Mouse (Mus musculus) fibroblast of lung, adult 2 months (primary cell): ENCODE data around the gene Acbd3.
A peak's percentile ranks its signal among the peaks of the same experiment; 100 is the strongest.

ENCODE experiments used
- DNase-seq: peaks from one replicate; pipeline ENCODE4 v3.0.0-alpha.2; 2011; ENCODE audit warnings: low read depth

Acbd3 gene

GRCm38 (mm10) chr1:180725704-180726179 lies at the start of gene Acbd3:
Gene Acbd3, plus strand, starts transcription at chr1:180726043.
- DNase-seq, result peak; percentile 53

GRCm38 (mm10) chr1:180691284-180691683 lies 34.6 kb upstream of the Acbd3 start:
- DNase-seq, result no peak

- DNase-seq, result no peak
These were observed 29.1 kb upstream of the Acbd3 start, which contains the start of gene Mixl1 for GRCm38 (mm10) chr1:180696626-180697352. Gene Mixl1, minus strand, starts transcription at chr1:180697034.

DNA sequence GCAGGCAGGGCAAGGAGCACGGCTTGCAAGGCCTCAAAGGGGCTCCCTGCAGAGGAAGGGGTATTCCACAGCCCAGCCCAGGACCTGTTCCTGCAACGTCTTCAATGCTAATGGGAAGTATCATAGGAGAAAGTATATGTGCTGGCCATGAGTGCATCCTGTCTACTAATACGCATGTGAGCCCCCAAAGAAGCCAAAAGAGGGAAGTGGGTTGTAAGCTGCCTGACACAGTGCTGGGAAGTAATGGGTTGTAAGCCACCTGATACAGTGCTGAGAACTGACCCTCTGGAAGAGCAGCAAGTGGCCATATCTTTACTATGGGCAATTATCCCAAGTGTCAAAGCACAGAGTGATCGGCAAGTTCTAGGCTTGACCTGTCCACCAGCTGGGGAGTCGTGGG lies 27.8 kb upstream of the Acbd3 start:
- DNase-seq, result no peak

DNA sequence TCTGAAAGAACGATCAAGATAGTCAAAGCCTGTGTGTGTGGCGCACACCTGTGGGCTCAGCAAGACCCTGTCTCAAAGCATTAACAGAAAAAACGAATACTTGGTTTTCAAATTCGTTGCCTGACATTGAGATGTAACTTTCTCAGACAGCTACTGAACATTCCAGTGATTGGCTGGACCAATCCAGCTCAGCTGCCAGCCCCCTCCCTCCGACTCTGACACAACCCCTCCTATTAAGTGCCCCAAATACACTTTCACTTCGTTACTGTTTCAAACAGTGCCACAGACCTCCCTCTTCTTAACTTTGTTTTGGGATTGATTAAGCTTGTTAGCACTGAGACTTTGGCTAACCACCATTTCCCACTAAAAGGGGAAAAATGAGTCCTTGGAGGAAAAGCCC lies 22.4 kb upstream of the Acbd3 start:
- no peak for DNase-seq

DNA sequence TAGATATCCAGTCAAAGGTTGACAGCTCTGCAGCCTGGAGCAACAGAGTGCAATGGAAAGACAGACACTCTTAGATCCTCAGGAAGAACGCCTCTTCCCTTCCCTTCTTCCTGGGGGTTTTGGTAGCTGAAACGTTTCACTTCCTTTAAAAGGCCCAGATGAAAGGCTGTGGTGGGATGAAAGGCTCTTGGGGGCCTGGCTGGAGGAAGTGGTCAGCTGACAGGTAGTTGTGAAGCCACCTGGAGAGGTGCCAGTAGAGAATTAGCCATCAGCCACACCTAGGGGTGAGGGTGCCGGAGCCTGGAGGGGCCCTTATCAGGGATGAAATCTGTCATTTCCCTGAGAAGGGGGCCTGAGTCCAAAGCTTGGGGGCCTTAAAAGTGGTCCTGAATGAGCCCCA lies 18.5 kb upstream of the Acbd3 start:
- DNase-seq, result no peak

DNA sequence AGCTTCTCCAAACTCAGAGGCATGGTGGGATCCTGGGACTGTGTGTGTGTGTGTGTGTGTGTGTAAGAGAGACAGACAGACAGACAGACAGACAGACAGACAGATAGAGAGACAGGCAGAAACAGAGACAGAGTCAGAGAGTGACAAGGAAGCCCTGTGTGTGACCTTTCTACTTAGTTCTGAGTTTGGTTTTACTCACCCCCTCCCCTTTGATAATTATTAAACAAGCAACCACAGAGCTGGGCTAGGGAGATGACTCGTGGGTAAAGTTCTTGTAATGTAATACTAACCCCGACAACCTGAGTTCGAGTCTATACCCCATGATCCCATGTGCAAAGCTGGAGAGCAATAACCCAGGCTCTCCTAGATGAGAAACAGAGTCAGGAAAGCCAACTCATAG lies 18.0 kb upstream of the Acbd3 start:
- DNase-seq, result no peak

DNA sequence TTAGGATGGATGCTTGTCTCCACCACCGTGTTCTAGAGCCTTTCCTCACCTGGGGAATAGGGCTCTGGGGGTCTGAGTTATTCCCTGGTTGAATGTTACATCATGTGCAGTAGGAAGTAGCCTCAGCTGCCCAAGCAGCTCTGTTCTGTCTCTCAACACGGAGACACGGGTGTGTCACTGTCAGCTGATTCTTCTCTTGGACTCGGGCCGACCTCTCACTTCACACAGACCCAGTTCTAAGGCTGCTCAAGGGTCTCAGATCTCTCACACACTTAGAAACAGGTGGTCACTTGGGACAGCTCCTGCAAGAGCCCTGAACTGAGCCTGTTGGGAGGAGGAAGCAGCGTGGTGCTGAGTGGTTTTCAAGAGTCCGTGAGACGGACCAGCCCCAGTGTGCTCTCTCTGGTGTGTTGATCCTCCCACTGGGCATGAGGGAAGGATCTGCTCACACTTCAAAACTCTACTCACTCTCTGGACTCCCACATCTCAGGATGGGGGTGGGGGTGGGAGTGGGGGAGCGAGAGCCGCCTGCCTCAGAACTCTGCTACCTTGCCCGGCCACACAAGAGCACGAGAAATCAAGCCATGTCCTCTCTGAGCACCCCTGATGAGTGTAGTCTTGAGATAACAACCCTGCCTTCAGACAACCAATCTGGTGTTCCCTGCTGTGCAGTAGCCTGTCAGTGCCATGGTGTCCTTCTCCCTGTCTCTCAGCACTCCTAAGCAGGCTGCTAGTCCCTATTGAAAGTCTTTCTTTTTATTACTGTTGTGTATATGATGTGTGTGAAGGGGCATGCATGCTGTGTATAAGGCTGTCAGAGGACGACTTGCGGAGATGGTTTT lies 16.7 kb upstream of the Acbd3 start:
- no peak for DNase-seq

- DNase-seq, result no peak
These were observed 7.1 kb upstream of the Acbd3 start for GRCm38 (mm10) chr1:180718756-180719155.

- DNase-seq, result no peak
These were observed 6.4 kb upstream of the Acbd3 start for GRCm38 (mm10) chr1:180719483-180719882.

- DNase-seq, result peak; percentile 58
These were observed 5.7 kb upstream of the Acbd3 start for GRCm38 (mm10) chr1:180719951-180720689.

DNA sequence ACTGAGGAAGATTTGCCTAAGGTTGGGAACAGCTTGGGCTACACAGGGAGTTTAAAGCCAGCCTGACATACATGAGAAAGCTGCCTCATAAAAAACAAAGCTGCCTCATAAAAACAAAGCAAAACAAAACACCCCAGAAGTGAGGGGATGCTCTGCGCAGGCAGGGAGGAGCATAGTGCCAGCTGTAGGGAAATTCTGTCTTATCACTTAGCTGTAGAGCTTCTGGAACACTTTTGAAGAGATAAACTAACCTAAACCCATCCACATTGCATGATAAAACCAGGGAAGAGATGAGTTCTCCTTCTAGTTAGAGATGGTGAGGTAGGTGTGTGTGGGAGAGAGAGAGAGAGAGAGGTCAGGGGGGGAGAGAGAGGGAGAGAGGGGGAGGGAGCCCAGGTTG lies 3.2 kb upstream of the Acbd3 start:
- no peak for DNase-seq

DNA sequence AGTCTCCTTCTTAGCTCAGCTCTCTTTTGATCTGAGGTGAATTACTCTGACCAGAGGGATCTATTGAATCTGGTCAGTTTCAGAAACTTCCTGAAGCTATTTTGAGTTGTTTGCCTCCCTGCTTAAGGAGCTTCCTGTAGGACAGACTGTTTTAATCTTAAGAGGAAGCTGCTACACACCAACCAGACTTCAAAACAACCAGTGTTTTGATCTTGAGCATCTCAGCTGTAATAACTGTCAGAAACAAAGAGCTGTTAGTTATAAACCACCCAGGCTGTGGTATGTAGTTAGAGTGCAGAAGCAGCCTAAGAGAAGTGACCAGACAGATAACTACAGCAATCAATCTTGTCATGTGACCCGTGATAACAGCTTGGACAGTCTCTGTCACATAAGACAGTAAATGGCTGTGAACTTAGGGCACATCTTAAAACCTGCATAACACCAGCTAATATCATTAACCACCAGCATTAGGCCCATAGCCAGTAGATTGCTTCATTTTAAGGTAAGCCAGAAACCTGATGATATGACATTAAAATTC lies 2.1 kb upstream of the Acbd3 start:
- no peak for DNase-seq

DNA sequence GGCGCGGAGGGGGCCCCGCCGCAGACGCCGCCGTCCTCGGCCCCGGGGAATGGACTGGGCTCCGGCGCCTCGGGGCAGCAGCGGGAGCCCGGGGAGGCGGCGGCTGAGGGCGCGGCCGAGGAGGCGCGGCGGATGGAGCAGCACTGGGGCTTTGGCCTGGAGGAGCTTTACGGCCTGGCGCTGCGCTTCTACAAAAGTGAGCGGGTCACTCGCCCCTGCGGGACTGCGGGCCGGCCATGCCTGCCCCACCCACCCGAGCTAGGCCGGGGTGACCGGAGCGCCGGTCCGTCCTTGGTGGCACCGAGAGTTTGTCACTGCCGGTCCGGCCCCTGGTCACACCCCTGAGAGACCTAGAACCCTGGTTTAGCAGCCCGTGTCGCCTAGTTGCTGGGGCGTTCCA lies 340 bp downstream of the Acbd3 start:
- DNase-seq, result no peak

GRCm38 (mm10) chr1:180729231-180729630 lies 3.4 kb downstream of the Acbd3 start:
- no peak for DNase-seq

DNA sequence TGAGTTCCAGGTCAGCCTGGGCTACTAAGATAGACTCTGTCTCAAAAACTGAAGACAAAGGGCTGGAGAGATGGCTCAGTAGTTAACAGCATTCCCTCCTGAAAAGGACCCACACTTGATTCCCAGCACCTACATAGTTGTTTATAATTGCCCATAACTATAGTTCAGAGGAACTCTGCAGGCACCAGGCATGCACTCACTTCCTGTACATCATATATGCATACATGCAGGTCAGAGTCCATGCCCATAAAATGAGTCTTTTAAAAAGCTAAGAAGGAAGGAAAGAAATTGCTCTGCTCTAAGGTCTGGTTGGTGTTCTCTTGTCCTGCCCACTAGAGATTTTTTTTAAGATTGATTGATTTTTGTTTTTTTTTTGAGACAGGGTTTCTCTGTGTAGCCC lies 22.0 kb downstream of the Acbd3 start:
- DNase-seq, result no peak

DNA sequence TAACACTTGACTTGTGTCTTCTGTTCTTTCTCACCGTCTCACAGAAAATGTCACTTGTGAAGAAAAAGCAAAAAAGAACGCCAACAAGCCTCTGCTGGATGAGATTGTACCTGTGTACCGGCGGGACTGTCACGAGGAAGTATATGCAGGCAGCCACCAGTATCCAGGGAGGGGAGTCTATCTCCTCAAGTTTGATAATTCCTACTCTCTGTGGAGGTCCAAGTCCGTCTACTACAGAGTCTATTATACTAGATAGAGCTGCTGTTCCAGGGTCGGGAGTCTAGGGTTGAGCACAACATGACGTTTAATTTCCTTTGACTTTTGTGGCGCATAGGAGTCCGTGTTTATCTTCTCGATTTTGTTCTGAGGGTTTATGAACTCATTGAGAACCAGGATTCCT lies 26.3 kb downstream of the Acbd3 start:
- DNase-seq, result no peak

DNA sequence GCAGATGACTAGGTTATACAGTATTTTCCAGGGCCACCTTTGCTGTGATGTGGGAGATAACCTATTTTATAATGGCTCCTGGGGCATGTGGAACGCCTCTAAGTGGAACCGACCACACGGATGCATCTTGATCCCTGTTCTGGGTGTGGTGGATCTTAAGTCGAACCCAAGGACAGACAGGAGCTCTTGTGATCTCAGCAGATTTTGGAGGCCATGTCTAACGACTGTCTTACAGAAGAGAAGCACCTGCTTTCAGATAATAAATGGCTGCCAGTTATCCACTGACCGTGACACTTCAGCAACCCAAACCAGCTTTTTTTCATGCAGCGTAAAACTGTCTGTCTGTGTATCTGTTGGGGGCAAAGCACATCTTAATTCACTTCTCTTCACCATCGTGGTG lies 28.5 kb downstream of the Acbd3 start:
- DNase-seq, result no peak

DNA sequence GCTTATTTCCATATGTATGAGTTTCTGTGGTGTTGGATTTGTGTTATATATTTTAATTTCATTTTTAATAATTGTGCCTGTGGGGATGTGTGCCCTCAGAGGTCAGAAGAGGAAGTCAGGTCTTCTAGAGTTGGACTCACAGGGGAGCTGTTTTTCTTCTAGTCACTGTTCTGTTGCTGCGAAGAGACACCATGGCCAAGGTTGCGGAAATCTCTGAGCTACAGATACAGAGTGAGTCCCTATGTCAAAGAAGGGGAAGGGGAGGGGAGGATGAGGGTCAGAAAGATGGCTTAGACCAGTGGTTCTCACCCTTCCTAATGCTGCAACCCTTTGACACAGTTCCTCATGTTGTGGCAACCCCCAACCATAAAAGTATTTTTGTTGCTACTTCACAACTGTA lies 30.9 kb downstream of the Acbd3 start:
- DNase-seq, result no peak

DNA sequence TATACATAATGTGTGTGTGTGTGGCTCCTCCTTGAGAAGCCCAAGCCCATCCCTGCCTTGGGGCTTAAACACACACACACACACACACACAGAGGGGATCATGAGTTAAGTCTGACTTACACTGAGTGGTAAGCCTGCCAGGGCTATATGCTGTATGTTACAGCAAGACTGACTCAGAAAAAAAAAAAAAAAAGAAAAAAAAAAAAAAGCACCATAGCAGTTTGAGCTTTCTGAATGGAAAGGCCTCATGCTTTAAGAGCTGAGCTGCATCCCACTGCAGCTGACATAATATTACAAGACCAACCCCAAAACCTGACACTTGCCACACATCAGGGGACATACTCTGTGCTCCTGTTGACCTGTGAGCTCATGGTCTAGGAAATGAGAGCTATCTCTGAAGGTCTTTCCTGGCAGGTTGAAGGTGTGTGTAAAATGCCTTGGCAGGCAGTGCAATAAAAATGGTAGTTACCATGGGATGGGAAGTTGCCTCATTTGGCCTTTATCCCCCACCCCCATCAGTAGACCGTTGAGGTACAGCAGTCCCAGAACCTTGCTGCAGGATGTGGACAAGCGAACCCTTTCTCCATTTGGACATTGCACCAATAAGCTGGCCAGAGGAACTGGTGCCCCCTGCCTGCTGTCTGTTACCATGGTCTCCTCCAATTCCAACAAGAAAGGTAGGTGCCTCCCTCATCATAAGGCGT lies 31.6 kb downstream of the Acbd3 start:
- DNase-seq, result no peak

- no peak for DNase-seq
These were observed 32.2 kb downstream of the Acbd3 start for GRCm38 (mm10) chr1:180757956-180758520.
